Mouse (Mus musculus): ENCODE data around the gene Hcrtr1. TPM values are rescaled to one million over a fixed set of nuclear protein-coding genes. Genes with fewer than 3 reads are reported as not detected.
A peak's percentile ranks its signal among the peaks of the same experiment; 100 is the strongest.

Hcrtr1 gene
- polyA plus RNA-seq, 1 experiment from 2014 or later: 0.36 TPM

- Histone ChIP-seq H3K9me3 (replicated peaks; ENCODE audit: low read length) (no peaks in the 10 kb centered on the region), H3K4me2 (ENCODE audit: low read length) (no peak overlapping the region), H3K27me3 (ENCODE audit: insufficient read depth, low read length) (no peaks in the 10 kb centered on the region), H3K4me1 (replicated peaks; ENCODE audit: insufficient read depth, low read length) (no peaks in the 10 kb centered on the region), H3K27ac (no peak overlapping the region), H3K9ac (ENCODE audit: low read depth, low read length) (no peak overlapping the region), H3K36me3 (ENCODE audit: insufficient read depth, low read length) (peaks cover 33% of the 10 kb centered on the region), H3K4me3 (replicated peaks; ENCODE audit: low read depth, low read length) (no peak overlapping the region)
- TF ChIP-seq CTCF (IDR thresholded peaks at IDR 0.05; ENCODE audit: low read depth): no peak
- ATAC-seq (replicated peaks; ENCODE audit: low FRiP score, low read depth): no peak
- no peak for DNase-seq (ENCODE audit: low spot score)
- 80% methylated on average over 4 of the region's 4 CpGs for WGBS
Measured at GRCm38 (mm10) chr4:130120752-130121151, 18.4 kb downstream of the Hcrtr1 start.

GRCm38 (mm10) chr4:130112732-130113131 lies 26.4 kb downstream of the Hcrtr1 start:
- H3K9ac ChIP-seq (ENCODE audit: low read depth, low read length): no peak overlapping the region
- no peak overlapping the region for H3K27ac ChIP-seq
- peaks cover 7% of the 10 kb centered on the region; the same call in 1 of the 2 replicates for H3K36me3 ChIP-seq (ENCODE audit: insufficient read depth, low read length)
- no peaks in the 10 kb centered on the region for H3K9me3 ChIP-seq (replicated peaks; ENCODE audit: low read length)
- no peak overlapping the region for H3K4me3 ChIP-seq (replicated peaks; ENCODE audit: low read depth, low read length)
- H3K27me3 ChIP-seq (ENCODE audit: insufficient read depth, low read length): no peaks in the 10 kb centered on the region
- DNase-seq (ENCODE audit: low spot score) (no peak), ATAC-seq (replicated peaks; ENCODE audit: low FRiP score, low read depth) (no peak)
- no peak for TF ChIP-seq CTCF (IDR thresholded peaks at IDR 0.05; ENCODE audit: low read depth)
- peaks cover 8% of the 10 kb centered on the region; the same call in 1 of the 2 replicates for H3K4me1 ChIP-seq (replicated peaks; ENCODE audit: insufficient read depth, low read length)
- 93% methylated on average over 1 of the region's 1 CpGs for WGBS
- H3K4me2 ChIP-seq (ENCODE audit: low read length): no peak overlapping the region

DNA sequence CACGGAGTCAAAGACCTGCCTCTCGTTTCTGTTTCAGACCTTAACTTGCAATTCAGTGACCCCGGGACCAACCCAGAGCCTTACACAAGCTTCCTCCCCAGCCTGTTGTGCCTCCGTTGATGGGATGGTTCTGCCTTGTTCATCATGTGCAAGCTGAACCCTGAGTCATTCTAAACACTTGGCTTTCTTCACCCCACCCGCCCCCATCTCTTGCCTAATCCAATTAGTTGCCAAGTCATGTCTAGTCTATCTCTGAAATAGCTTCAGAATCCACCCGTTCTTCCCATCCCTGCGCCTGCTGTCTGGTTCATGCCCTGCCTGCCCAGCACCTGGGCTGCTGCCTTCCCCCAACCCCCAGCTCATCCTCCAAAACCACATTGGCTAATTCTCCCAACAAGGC lies 26.9 kb downstream of the Hcrtr1 start:
- Histone ChIP-seq H3K4me2 (ENCODE audit: low read length) (no peak overlapping the region), H3K4me1 (replicated peaks; ENCODE audit: insufficient read depth, low read length) (peaks cover 8% of the 10 kb centered on the region; the same call in 1 of the 2 replicates), H3K36me3 (ENCODE audit: insufficient read depth, low read length) (peaks cover 7% of the 10 kb centered on the region; the same call in 1 of the 2 replicates), H3K9me3 (replicated peaks; ENCODE audit: low read length) (no peaks in the 10 kb centered on the region), H3K4me3 (replicated peaks; ENCODE audit: low read depth, low read length) (no peak overlapping the region), H3K9ac (ENCODE audit: low read depth, low read length) (no peak overlapping the region), H3K27ac (no peak overlapping the region), H3K27me3 (ENCODE audit: insufficient read depth, low read length) (no peaks in the 10 kb centered on the region)
- 73% methylated on average over 7 of the region's 7 CpGs for WGBS
- ATAC-seq (replicated peaks; ENCODE audit: low FRiP score, low read depth): no peak
- no peak for TF ChIP-seq CTCF (IDR thresholded peaks at IDR 0.05; ENCODE audit: low read depth)
- DNase-seq (ENCODE audit: low spot score): no peak

DNA sequence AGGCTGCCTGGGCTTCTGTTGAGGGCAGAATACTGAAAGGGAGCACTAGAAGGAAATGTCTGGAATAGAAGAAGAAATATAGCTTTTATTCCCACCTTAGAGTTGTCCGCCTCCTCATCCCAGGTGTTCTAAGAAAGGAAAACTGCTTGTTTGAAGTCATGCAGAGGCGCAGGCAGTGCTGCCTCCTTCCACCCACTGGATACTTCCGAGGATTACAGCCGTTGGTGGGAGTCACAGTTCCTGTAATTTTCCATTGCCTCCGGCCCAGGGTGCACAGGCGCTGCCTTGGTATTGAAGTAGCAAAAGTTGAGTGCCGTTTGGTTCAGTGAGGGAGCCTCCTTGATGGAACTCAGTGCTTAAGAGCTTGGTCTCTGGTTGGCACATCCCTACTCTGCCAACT lies 29.1 kb downstream of the Hcrtr1 start:
- H3K4me2 ChIP-seq (ENCODE audit: low read length): no peak overlapping the region

DNA sequence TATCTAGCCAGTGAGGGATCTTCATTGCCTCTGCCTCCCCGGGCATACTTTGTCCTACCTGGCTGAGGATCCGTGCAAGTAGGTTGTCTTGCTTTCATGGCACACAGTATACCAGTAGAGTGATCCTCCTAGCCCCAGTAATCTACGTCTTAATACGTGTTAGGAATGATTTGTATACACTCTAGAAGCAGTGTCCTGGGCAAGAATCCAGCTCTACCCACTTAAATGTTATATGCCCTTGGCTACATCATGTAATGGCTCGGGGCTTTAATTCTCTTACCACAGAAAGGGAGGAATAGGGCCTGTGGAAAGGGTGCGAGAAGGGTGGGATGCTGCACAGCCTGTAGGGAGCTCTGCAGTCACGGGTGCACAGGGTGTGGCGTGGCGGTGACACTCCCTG lies 29.5 kb downstream of the Hcrtr1 start:
- no peak for TF ChIP-seq CTCF (IDR thresholded peaks at IDR 0.05; ENCODE audit: low read depth)
- no peak for ATAC-seq (replicated peaks; ENCODE audit: low FRiP score, low read depth)
- no peak for DNase-seq (ENCODE audit: low spot score)

More for the DNA sequence above, 29.1 kb downstream of the Hcrtr1 start:
- Histone ChIP-seq H3K27me3 (ENCODE audit: insufficient read depth, low read length) (no peaks in the 10 kb centered on the region), H3K27ac (no peak overlapping the region), H3K4me1 (replicated peaks; ENCODE audit: insufficient read depth, low read length) (peaks cover 8% of the 10 kb centered on the region; the same call in 1 of the 2 replicates), H3K4me3 (replicated peaks; ENCODE audit: low read depth, low read length) (no peak overlapping the region), H3K9ac (ENCODE audit: low read depth, low read length) (no peak overlapping the region), H3K9me3 (replicated peaks; ENCODE audit: low read length) (no peaks in the 10 kb centered on the region), H3K36me3 (ENCODE audit: insufficient read depth, low read length) (0 out of 2 replicates have a peak, but pooled peaks cover 7% of the 10 kb centered on the region)
- ATAC-seq (replicated peaks; ENCODE audit: low FRiP score, low read depth) (no peak), DNase-seq (ENCODE audit: low spot score) (no peak)
- 81% methylated on average over 7 of the region's 7 CpGs for WGBS
- no peak for TF ChIP-seq CTCF (IDR thresholded peaks at IDR 0.05; ENCODE audit: low read depth)

GRCm38 (mm10) chr4:130108929-130109328 lies 30.2 kb downstream of the Hcrtr1 start:
- no peaks in the 10 kb centered on the region for H3K9me3 ChIP-seq (replicated peaks; ENCODE audit: low read length)
- H3K4me1 ChIP-seq (replicated peaks; ENCODE audit: insufficient read depth, low read length): peaks cover 8% of the 10 kb centered on the region; the same call in 1 of the 2 replicates
- DNase-seq (ENCODE audit: low spot score) (no peak), ATAC-seq (replicated peaks; ENCODE audit: low FRiP score, low read depth) (no peak)
- H3K27ac ChIP-seq: no peak overlapping the region
- no peaks in the 10 kb centered on the region for H3K27me3 ChIP-seq (ENCODE audit: insufficient read depth, low read length)
- 80% methylated on average over 3 of the region's 3 CpGs for WGBS
- no peak overlapping the region for H3K9ac ChIP-seq (ENCODE audit: low read depth, low read length)
- H3K4me2 ChIP-seq (ENCODE audit: low read length): peak overlapping the region; percentile 78
- no peak for TF ChIP-seq CTCF (IDR thresholded peaks at IDR 0.05; ENCODE audit: low read depth)
- no peak overlapping the region for H3K4me3 ChIP-seq (replicated peaks; ENCODE audit: low read depth, low read length)
- 0 out of 2 replicates have a peak, but pooled peaks cover 7% of the 10 kb centered on the region for H3K36me3 ChIP-seq (ENCODE audit: insufficient read depth, low read length)

More for the DNA sequence above, 29.5 kb downstream of the Hcrtr1 start:
- no peak overlapping the region for H3K9ac ChIP-seq (ENCODE audit: low read depth, low read length)
- 89% methylated on average over 9 of the region's 9 CpGs for WGBS
- H3K36me3 ChIP-seq (ENCODE audit: insufficient read depth, low read length): 0 out of 2 replicates have a peak, but pooled peaks cover 7% of the 10 kb centered on the region
- H3K4me1 ChIP-seq (replicated peaks; ENCODE audit: insufficient read depth, low read length): peaks cover 8% of the 10 kb centered on the region; the same call in 1 of the 2 replicates
- H3K4me2 ChIP-seq (ENCODE audit: low read length): no peak overlapping the region
- H3K4me3 ChIP-seq (replicated peaks; ENCODE audit: low read depth, low read length): no peak overlapping the region
- no peaks in the 10 kb centered on the region for H3K9me3 ChIP-seq (replicated peaks; ENCODE audit: low read length)
- no peak overlapping the region for H3K27ac ChIP-seq
- H3K27me3 ChIP-seq (ENCODE audit: insufficient read depth, low read length): no peaks in the 10 kb centered on the region
